11 mouse cellular contexts compared by ENCODE assay signal in genomic region chr2:38675366-38675969, GRCm38 (mm10). TPM values are rescaled to one million over a fixed set of nuclear protein-coding genes. Genes with fewer than 3 reads are reported as not detected.
DNase-seq lines count a peak whose midpoint lies in the region; ATAC-seq lines count a peak whose summit lies in the region.
"Had no signal": no experiment of that assay in that cellular context is flagged by ENCODE, and none has a peak within 500 bp of the region (broad histone marks: within the 10 kb centered on the region; RNA-seq: fewer than 3 reads in every experiment).

No protein-coding gene starts in this region.

- H3K36me3 ChIP-seq in intestine, embryonic 15.5 days, result no peaks in the 10 kb centered on the region
- H3K36me3 ChIP-seq in intestine, embryonic 16.5 days (ENCODE audit: control insufficient read depth, insufficient read depth, low read length), result no peaks in the 10 kb centered on the region

- WGBS in intestine, embryonic 15.5 days, result 57% methylated on average over 9 of the region's 9 CpGs
- WGBS in intestine, embryonic 16.5 days, result 57% methylated on average over 9 of the region's 9 CpGs

- H3K9ac ChIP-seq in intestine, embryonic 15.5 days, result no peak overlapping the region
- H3K9ac ChIP-seq in intestine, embryonic 16.5 days (ENCODE audit: low read depth, low read length), result no peak overlapping the region

- H3K9me3 ChIP-seq in intestine, embryonic 15.5 days, result no peaks in the 10 kb centered on the region
- H3K9me3 ChIP-seq in intestine, embryonic 16.5 days (ENCODE audit: control insufficient read depth, low read length), result no peaks in the 10 kb centered on the region

- no peaks in the 10 kb centered on the region for H3K4me1 ChIP-seq in intestine, embryonic 15.5 days (replicated peaks)
- H3K4me1 ChIP-seq in intestine, embryonic 16.5 days (ENCODE audit: control insufficient read depth, insufficient read depth, low read length), result no peaks in the 10 kb centered on the region

- no peak overlapping the region for H3K27ac ChIP-seq in intestine, embryonic 15.5 days
- H3K27ac ChIP-seq in intestine, embryonic 16.5 days (ENCODE audit: low read length), result no peak overlapping the region
- H3K27ac ChIP-seq: left cerebral cortex, adult 2 months had no signal

- DNase-seq in adrenal gland, postnatal 10 days, result peak; percentile 22
- no peak for DNase-seq in adrenal gland, adult 8-10 months
- DNase-seq in retina, postnatal 1 day, result peak; percentile 44
- DNase-seq in retina, embryonic 14.5 days (ENCODE audit: low spot score), result no peak
- no peak for DNase-seq in thymus, postnatal 0 days (ENCODE audit: low spot score)

- H3K4me2 ChIP-seq in intestine, embryonic 15.5 days (replicated peaks), result no peak overlapping the region
- H3K4me2 ChIP-seq in intestine, embryonic 16.5 days (ENCODE audit: low read depth, low read length), result no peak overlapping the region

- peak; percentile 56 for ATAC-seq in intestine, embryonic 15.5 days
- no peak for ATAC-seq in intestine, embryonic 16.5 days
- ATAC-seq in megakaryocyte-erythroid progenitor cell, adult 5-6 weeks (replicated peaks; ENCODE audit: low FRiP score, low TSS enrichment, poor library complexity, severe bottlenecking), result no peak

- H3K4me3 ChIP-seq in intestine, embryonic 15.5 days (replicated peaks), result no peak overlapping the region
- H3K4me3 ChIP-seq in intestine, embryonic 16.5 days (ENCODE audit: low read length), result no peak overlapping the region
- H3K4me3 ChIP-seq: left cerebral cortex, adult 2 months had no signal

- H3K27me3 ChIP-seq in intestine, embryonic 15.5 days (replicated peaks), result peaks cover 14% of the 10 kb centered on the region; the same call in 1 of the 2 replicates
- peaks cover under 1% of the 10 kb centered on the region for H3K27me3 ChIP-seq in intestine, embryonic 16.5 days (replicated peaks; ENCODE audit: control insufficient read depth, insufficient read depth, low read length)

RNA-seq across cellular contexts. Expression of gene Psmb7, which starts 31.6 kb away (rescaled TPM):
- total RNA-seq in adrenal gland, postnatal 10 days (2021), result 100 to 1,000 TPM; 274 to 276 TPM
- 100 to 1,000 TPM; 232 to 337 (median 283) TPM for total RNA-seq in adrenal gland, adult 8-10 months (2022)
- 243 and 247 TPM in 2 replicates for polyA plus RNA-seq in intestine, embryonic 15.5 days (2015; fragmentation: Nextera tagmentation; extraction: Ambion mirVana)
- polyA plus RNA-seq in intestine, embryonic 16.5 days (2015; fragmentation: Nextera tagmentation; extraction: Ambion mirVana), result 214 and 234 TPM in 2 replicates
- 185 and 224 TPM in 2 replicates for total RNA-seq in megakaryocyte-erythroid progenitor cell, adult 5-6 weeks (2014; fragmentation: Nextera tagmentation)
- total RNA-seq in megakaryocyte-erythroid progenitor cell, adult 5-6 weeks (2017), result 385 and 429 TPM in 2 replicates
- 272 and 279 TPM in 2 replicates for polyA plus RNA-seq in thymus, postnatal 0 days (2015; fragmentation: Nextera tagmentation; extraction: Ambion mirVana)

RNA-seq across cellular contexts. Expression of gene Nr5a1, which starts 38.9 kb away (rescaled TPM):
- total RNA-seq in adrenal gland, postnatal 10 days (2021), result 100 to 1,000 TPM; 221 to 331 TPM
- 100 to 1,000 TPM; 272 to 809 (median 569) TPM for total RNA-seq in adrenal gland, adult 8-10 months (2022)
- polyA plus RNA-seq in intestine, embryonic 15.5 days (2015; fragmentation: Nextera tagmentation; extraction: Ambion mirVana), result 0.05 and 1.1 TPM in 2 replicates
- 0.11 and 1.3 TPM in 2 replicates for polyA plus RNA-seq in intestine, embryonic 16.5 days (2015; fragmentation: Nextera tagmentation; extraction: Ambion mirVana)
- total RNA-seq in megakaryocyte-erythroid progenitor cell, adult 5-6 weeks (2014; fragmentation: Nextera tagmentation), result not detected in 2 replicates
- total RNA-seq in megakaryocyte-erythroid progenitor cell, adult 5-6 weeks (2017), result not detected in 2 replicates
- polyA plus RNA-seq in thymus, postnatal 0 days (2015; fragmentation: Nextera tagmentation; extraction: Ambion mirVana), result 0.04 TPM in 1 of 2 replicates, not detected in the other
- total RNA-seq: hematopoietic stem cell, adult 5-6 weeks; monocyte, adult 5-6 weeks had no signal

Comparison
In these comparisons a context has a peak if more than half of its experiments do, and no peak if none do; other contexts are left out.
1. DNase-seq: peak in adrenal gland, postnatal 10 days (single experiment) and retina, postnatal 1 day (single experiment); none in adrenal gland, adult 8-10 months (single experiment), retina, embryonic 14.5 days (single experiment) and thymus, postnatal 0 days (single experiment).
2. RNA of gene Nr5a1, which starts 38.9 kb away (total RNA-seq): 272 to 809 TPM in adrenal gland, adult 8-10 months and 221 to 331 TPM in adrenal gland, postnatal 10 days; not detected in megakaryocyte-erythroid progenitor cell, adult 5-6 weeks; every median in the first group is over 100 times any median in the second.